Mouse (Mus musculus): ENCODE measurements around the gene Hmbs. TPM values are rescaled to one million over a fixed set of nuclear protein-coding genes. Genes with fewer than 3 reads are reported as not detected.
"Not testable (repeated sequence)": the region's sequence is repeated elsewhere in the genome, so short reads cannot be mapped to it uniquely, and the experiment has no call there.

Gene Hmbs
- polyA plus RNA-seq, 1 experiment from 2014 or later, result 1,388 TPM

DNA sequence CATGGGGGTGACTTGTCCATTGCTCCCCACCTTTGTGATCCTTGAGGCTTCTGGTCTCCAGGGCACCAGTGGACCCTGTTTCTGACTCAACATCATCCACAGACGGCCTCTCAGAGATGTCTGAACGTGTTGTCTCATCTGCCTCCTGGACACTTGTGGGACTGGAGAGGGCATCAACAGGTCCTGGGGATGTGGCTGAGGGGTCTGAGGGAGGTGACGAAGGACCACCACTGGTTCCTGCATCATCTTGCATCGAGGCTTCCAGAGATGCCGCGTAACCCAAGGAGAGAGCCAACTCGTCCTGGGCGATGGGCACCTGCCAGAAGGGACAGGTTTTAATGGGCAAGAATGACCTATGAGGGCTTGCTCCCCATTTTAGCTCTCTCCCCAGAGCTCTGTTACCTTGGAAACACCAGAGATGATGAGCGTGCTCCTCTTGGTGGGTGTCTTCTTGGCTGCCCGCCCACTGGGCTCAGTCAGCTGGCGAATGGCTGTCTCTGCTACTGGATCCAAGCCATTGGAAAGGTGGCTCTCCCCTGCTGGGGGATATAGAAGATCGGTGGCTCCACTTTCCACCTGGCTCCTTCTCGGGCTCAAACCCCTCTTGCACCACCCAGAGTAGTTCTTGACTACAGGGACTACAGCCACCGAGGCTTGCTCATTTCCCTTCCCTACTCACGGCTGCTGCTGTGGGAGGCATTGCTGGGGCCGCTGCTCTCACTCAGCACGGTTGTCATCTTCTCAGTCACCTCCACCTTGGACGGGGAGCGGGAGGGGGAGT is 30.4 kb downstream of the Hmbs start:
- Histone ChIP-seq H3K9ac (ENCODE audit: low read depth, low read length) (no peak overlapping the region), H3K27ac (ENCODE audit: low read length) (no peak overlapping the region), H3K27me3 (ENCODE audit: control insufficient read depth, insufficient read depth, low read depth, low read length) (no peaks in the 10 kb centered on the region), H3K36me3 (ENCODE audit: control insufficient read depth, insufficient read depth) (peaks cover 45% of the 10 kb centered on the region), H3K4me2 (ENCODE audit: low read depth, low read length) (no peak overlapping the region), H3K4me3 (ENCODE audit: low read depth, low read length) (no peak overlapping the region), H3K4me1 (ENCODE audit: control insufficient read depth, low read depth, low read length) (peaks cover 18% of the 10 kb centered on the region), H3K9me3 (replicated peaks; ENCODE audit: control insufficient read depth, low read length) (no peaks in the 10 kb centered on the region)
- whole genome bisulfite sequencing (ENCODE audit: insufficient replicate concordance), result 82% methylated on average over 19 of the region's 19 CpGs
- ATAC-seq (ENCODE audit: low read depth), result no peak

DNA sequence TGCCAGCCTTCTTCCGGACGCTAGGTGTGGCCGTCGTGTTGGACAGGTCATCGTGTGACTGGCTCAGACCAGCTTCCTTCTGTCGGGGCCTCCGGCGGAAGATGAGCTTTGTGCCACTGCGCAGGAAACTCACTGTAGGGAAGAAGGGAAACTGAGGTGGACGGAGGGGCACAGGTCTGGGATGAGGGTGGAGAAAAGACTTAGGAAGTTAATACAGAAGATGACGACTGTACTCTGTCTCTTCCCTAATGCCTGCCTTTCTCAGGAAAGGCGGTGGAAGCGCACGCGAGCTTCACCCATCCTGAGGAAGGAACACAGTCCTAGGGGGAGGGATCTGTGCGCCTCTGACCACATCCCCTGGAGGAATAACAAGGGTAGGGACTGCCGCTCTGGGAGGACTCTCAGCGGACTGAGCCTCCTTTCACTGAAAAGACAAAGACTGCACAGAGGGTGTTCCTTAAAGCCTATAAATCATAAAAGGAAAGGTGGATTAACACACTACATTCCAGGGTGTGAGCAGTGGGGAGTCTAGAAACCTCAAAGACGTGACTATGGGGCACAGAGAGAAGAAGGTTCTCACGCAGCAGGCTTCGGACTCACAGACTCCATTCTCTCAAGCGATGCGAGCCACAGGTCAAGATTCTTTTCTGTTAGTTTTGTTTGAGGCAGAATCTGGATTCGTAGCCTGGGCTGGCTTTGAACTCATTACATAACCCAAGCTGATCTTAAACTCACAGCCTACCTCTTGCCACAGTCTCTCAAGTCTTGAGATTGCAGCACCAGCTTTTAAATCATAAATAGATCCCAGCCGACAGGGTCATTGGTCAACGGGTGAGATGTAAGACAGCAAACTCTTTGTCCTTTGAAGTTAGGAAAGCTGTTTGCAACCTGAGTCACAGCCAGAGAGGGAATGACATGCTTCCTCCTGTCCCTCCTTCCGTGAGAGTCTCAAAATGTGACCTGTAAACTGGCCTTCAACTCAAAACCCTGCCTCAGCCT is 32.6 kb downstream of the Hmbs start:
- no peak overlapping the region for H3K4me3 ChIP-seq (ENCODE audit: low read depth, low read length)
- no peak overlapping the region for H3K27ac ChIP-seq (ENCODE audit: low read length)
- 36% methylated on average over 27 of the region's 27 CpGs for WGBS (ENCODE audit: insufficient replicate concordance)
- ATAC-seq (ENCODE audit: low read depth), result no peak
- no peak overlapping the region for H3K4me2 ChIP-seq (ENCODE audit: low read depth, low read length)
- H3K9me3 ChIP-seq (replicated peaks; ENCODE audit: control insufficient read depth, low read length), result no peaks in the 10 kb centered on the region
- no peak overlapping the region for H3K9ac ChIP-seq (ENCODE audit: low read depth, low read length)
- H3K27me3 ChIP-seq (ENCODE audit: control insufficient read depth, insufficient read depth, low read depth, low read length), result no peaks in the 10 kb centered on the region
- peaks cover 6% of the 10 kb centered on the region for H3K4me1 ChIP-seq (ENCODE audit: control insufficient read depth, low read depth, low read length)
- H3K36me3 ChIP-seq (ENCODE audit: control insufficient read depth, insufficient read depth), result peaks cover 41% of the 10 kb centered on the region

DNA sequence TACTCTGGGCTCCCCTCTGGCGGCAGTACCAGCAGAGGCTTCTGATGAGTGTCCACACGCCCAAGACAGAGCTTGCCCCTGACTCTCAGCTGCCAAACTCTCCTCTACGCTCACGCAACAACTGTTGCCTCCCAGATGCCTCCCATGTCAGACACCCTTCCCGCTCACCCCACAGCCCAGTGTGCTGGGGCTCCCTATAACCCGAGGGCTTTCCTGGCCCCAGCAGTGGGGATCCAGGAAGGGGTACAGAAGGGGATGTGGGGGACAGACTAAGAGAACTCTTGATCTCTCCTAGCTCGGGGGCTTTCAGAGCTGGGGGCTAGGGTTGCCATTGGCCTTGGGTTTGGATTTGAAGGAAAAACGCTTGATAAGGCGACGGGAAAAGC is 33.3 kb downstream of the Hmbs start:
- Histone ChIP-seq H3K27ac (ENCODE audit: low read length) (no peak overlapping the region), H3K4me3 (ENCODE audit: low read depth, low read length) (no peak overlapping the region), H3K36me3 (ENCODE audit: control insufficient read depth, insufficient read depth) (peaks cover 34% of the 10 kb centered on the region), H3K9me3 (replicated peaks; ENCODE audit: control insufficient read depth, low read length) (no peaks in the 10 kb centered on the region), H3K27me3 (ENCODE audit: control insufficient read depth, insufficient read depth, low read depth, low read length) (no peaks in the 10 kb centered on the region), H3K4me1 (ENCODE audit: control insufficient read depth, low read depth, low read length) (peaks cover 12% of the 10 kb centered on the region), H3K9ac (ENCODE audit: low read depth, low read length) (no peak overlapping the region), H3K4me2 (ENCODE audit: low read depth, low read length) (no peak overlapping the region)
- ATAC-seq (ENCODE audit: low read depth), result no peak
- WGBS (ENCODE audit: insufficient replicate concordance), result 49% methylated on average over 10 of the region's 10 CpGs

DNA sequence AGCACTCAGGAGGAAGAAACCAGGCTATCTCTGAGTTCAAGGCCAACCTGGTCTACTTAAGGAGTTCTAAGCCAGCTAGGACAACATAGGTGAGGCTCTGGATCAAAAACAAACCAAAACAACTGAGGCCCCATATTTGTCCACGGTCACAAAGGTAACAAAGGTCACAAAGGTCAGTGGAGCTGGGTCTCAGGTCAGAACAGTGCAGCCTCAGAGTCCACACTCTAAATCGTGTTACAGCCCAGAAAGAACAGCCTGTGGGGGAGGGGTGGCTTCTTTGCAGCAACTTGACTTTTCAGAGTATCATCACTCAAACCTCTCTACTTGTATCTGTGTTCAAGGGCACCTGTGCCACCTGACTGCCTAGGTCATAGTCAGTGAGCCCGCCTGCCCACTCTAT is 34.3 kb downstream of the Hmbs start:
- Histone ChIP-seq H3K27me3 (ENCODE audit: control insufficient read depth, insufficient read depth, low read depth, low read length) (no peaks in the 10 kb centered on the region), H3K9ac (ENCODE audit: low read depth, low read length) (no peak overlapping the region), H3K9me3 (replicated peaks; ENCODE audit: control insufficient read depth, low read length) (no peaks in the 10 kb centered on the region), H3K4me3 (ENCODE audit: low read depth, low read length) (no peak overlapping the region), H3K36me3 (ENCODE audit: control insufficient read depth, insufficient read depth) (peaks cover 24% of the 10 kb centered on the region), H3K4me1 (ENCODE audit: control insufficient read depth, low read depth, low read length) (peaks cover 12% of the 10 kb centered on the region), H3K27ac (ENCODE audit: low read length) (no peak overlapping the region; the same call in 1 of the 2 replicates), H3K4me2 (ENCODE audit: low read depth, low read length) (no peak overlapping the region)
- 66% methylated on average over 3 of the region's 3 CpGs for WGBS (ENCODE audit: insufficient replicate concordance)
- ATAC-seq (ENCODE audit: low read depth), result no peak

DNA sequence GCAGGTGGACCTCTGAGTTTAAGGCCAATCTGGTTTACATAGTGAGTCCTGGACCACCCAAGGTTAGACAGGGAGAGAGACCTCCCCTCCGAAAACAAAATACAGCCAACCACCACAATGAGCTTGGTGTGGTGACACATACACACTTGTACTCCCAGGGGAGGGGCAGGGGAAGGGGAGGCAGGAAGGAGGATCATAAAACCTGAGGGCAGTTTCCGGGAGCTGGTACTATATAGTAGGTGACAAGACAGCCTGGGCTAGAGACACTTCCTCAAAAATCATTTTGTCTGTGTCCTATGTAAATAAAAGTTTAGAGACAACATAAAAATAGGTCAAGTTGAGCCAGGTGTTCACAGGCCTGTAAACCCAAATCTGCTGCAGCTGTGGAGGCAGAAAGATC is 36.8 kb downstream of the Hmbs start:
- H3K9me3 ChIP-seq (replicated peaks; ENCODE audit: control insufficient read depth, low read length), result no peaks in the 10 kb centered on the region
- H3K27ac ChIP-seq (ENCODE audit: low read length), result no peak overlapping the region
- H3K9ac ChIP-seq (ENCODE audit: low read depth, low read length), result no peak overlapping the region
- H3K27me3 ChIP-seq (ENCODE audit: control insufficient read depth, insufficient read depth, low read depth, low read length), result no peaks in the 10 kb centered on the region
- H3K4me1 ChIP-seq (ENCODE audit: control insufficient read depth, low read depth, low read length), result peaks cover 23% of the 10 kb centered on the region
- H3K4me2 ChIP-seq (ENCODE audit: low read depth, low read length), result no peak overlapping the region
- WGBS (ENCODE audit: insufficient replicate concordance), result 68% methylated on average over 2 of the region's 2 CpGs
- no peak overlapping the region for H3K4me3 ChIP-seq (ENCODE audit: low read depth, low read length)
- no peak for ATAC-seq (ENCODE audit: low read depth)
- H3K36me3 ChIP-seq (ENCODE audit: control insufficient read depth, insufficient read depth), result peaks cover 10% of the 10 kb centered on the region

- H3K36me3 ChIP-seq (ENCODE audit: control insufficient read depth, insufficient read depth), result peaks cover 11% of the 10 kb centered on the region
- H3K4me3 ChIP-seq (ENCODE audit: low read depth, low read length), result no peak overlapping the region
- ATAC-seq (ENCODE audit: low read depth), result no peak
- WGBS (ENCODE audit: insufficient replicate concordance), result 80% methylated on average over 6 of the region's 6 CpGs
- H3K27me3 ChIP-seq (ENCODE audit: control insufficient read depth, insufficient read depth, low read depth, low read length), result no peaks in the 10 kb centered on the region
- H3K27ac ChIP-seq (ENCODE audit: low read length), result 0 out of 2 replicates have a peak overlapping the region, but pooled peaks have one; percentile 83
- H3K4me2 ChIP-seq (ENCODE audit: low read depth, low read length), result peak overlapping the region; percentile 81; the same call in 1 of the 2 replicates
- no peaks in the 10 kb centered on the region for H3K9me3 ChIP-seq (replicated peaks; ENCODE audit: control insufficient read depth, low read length)
- no peak overlapping the region for H3K9ac ChIP-seq (ENCODE audit: low read depth, low read length)
- peaks cover 23% of the 10 kb centered on the region for H3K4me1 ChIP-seq (ENCODE audit: control insufficient read depth, low read depth, low read length)
These were observed 37.5 kb downstream of the Hmbs start for GRCm38 (mm10) chr9:44306532-44306931.

GRCm38 (mm10) chr9:44305466-44306079 is 38.5 kb downstream of the Hmbs start, which contains the start of gene Hinfp:
Hinfp (minus strand) TSS chr9:44305671.
- H3K27me3 ChIP-seq (ENCODE audit: control insufficient read depth, insufficient read depth, low read depth, low read length), result no peaks in the 10 kb centered on the region
- WGBS (ENCODE audit: insufficient replicate concordance), result under 1% methylated on average over 54 of the region's 54 CpGs
- ATAC-seq (ENCODE audit: low read depth), result peak; percentile 96
- peak within 1 kb of the TSS; percentile 81 for H3K4me2 ChIP-seq (ENCODE audit: low read depth, low read length)
- peak within 1 kb of the TSS; percentile 97 for H3K9ac ChIP-seq (ENCODE audit: low read depth, low read length)
- H3K4me1 ChIP-seq (ENCODE audit: control insufficient read depth, low read depth, low read length), result peaks cover 23% of the 10 kb centered on the region
- peaks cover 14% of the 10 kb centered on the region for H3K36me3 ChIP-seq (ENCODE audit: control insufficient read depth, insufficient read depth)
- no peaks in the 10 kb centered on the region for H3K9me3 ChIP-seq (replicated peaks; ENCODE audit: control insufficient read depth, low read length)
- H3K27ac ChIP-seq (ENCODE audit: low read length), result peak within 1 kb of the TSS; percentile 85
- peak within 1 kb of the TSS; percentile 86 for H3K4me3 ChIP-seq (ENCODE audit: low read depth, low read length)

DNA sequence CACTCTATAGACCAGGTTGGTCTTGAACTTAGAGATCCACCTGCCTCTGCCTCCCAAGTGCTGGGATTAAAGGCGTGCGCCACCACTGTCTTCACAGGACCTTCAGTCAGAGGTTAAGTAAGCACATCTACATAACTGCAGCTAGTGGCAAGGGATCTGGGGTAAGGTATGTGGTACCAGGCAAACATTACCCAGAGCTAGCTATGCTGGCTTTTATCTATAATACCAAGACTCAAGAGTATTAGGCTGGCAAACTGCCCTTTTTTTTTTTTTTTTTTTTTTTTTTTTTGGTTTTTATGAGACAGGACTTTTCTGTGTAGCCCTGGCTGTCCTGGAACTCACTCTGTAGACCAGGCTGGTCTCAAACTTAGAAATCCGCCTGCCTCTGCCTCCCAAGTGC is 44.0 kb downstream of the Hmbs start:
- H3K4me1 ChIP-seq (ENCODE audit: control insufficient read depth, low read depth, low read length), result peaks cover 15% of the 10 kb centered on the region
- H3K4me2 ChIP-seq (ENCODE audit: low read depth, low read length); ATAC-seq (ENCODE audit: low read depth); H3K9me3 ChIP-seq (replicated peaks; ENCODE audit: control insufficient read depth, low read length); H3K27ac ChIP-seq (ENCODE audit: low read length); H3K9ac ChIP-seq (ENCODE audit: low read depth, low read length); H3K4me3 ChIP-seq (ENCODE audit: low read depth, low read length); H3K27me3 ChIP-seq (ENCODE audit: control insufficient read depth, insufficient read depth, low read depth, low read length): not testable (repeated sequence)
- WGBS (ENCODE audit: insufficient replicate concordance), result 83% methylated on average over 3 of the region's 3 CpGs
- peaks cover 55% of the 10 kb centered on the region for H3K36me3 ChIP-seq (ENCODE audit: control insufficient read depth, insufficient read depth)

Data from liver, embryonic 16.5 days (tissue).